Mouse (Mus musculus) lung, embryonic 14.5 days (tissue): ENCODE measurements around the gene Paxx. TPM values are rescaled to one million over a fixed set of nuclear protein-coding genes. Genes with fewer than 3 reads are reported as not detected.

Experiments used
- ATAC-seq: fragments of 200-750 bp; cut with Nextera tagmentation; 2 replicates; pipeline ENCODE4 v1.8.0; 2017; ENCODE audit warnings: mild to moderate bottlenecking, moderate TSS enrichment, moderate library complexity; ENCODE audit not compliant: insufficient read depth
- DNase-seq: peaks from one replicate; pipeline ENCODE4 v3.0.0-alpha.2; 2015
- H3K27ac ChIP-seq: fragments of 300-500 bp; sonication (generic); 2 replicates; pipeline ENCODE4 v1.5.1; 2014; ENCODE audit warnings: low read depth, mild to moderate bottlenecking, moderate library complexity
- H3K27me3 ChIP-seq: fragments of 300-500 bp; sonication (generic); 2 replicates; pipeline ENCODE4 v1.6.1; 2014; ENCODE audit warnings: low read length, control low read depth; ENCODE audit not compliant: insufficient read depth
- H3K36me3 ChIP-seq: fragments of 300-500 bp; sonication (generic); 2 replicates; pipeline ENCODE4 v1.6.1; 2014; ENCODE audit warnings: control low read depth; ENCODE audit not compliant: insufficient read depth
- H3K4me1 ChIP-seq: fragments of 300-500 bp; sonication (generic); 2 replicates; pipeline ENCODE4 v1.6.1; 2014; ENCODE audit warnings: antibody characterized with exemption, control low read depth; ENCODE audit not compliant: insufficient read depth
- H3K4me2 ChIP-seq: fragments of 300-500 bp; sonication (generic); 2 replicates; pipeline ENCODE4 v1.6.1; 2014; ENCODE audit warnings: mild to moderate bottlenecking
- H3K4me3 ChIP-seq: fragments of 300-500 bp; sonication (generic); 2 replicates; pipeline ENCODE4 v1.5.1; 2014; ENCODE audit warnings: low read depth, low read length
- H3K9ac ChIP-seq: fragments of 300-500 bp; sonication (generic); 2 replicates; pipeline ENCODE4 v1.6.1; 2014
- H3K9me3 ChIP-seq: fragments of 300-500 bp; sonication (generic); 2 replicates; pipeline ENCODE4 v1.6.1; 2016; ENCODE audit warnings: low read depth, low read length, control low read depth
- CTCF ChIP-seq: IDR thresholded peaks from 2 replicates; pipeline ENCODE4 v1.5.1; 2016; ENCODE audit warnings: antibody characterized with exemption, low read depth
- WGBS: fragments of 180-500 bp; shearing (Covaris S2); extraction: QIAGEN DNeasy Blood & Tissue Kit; methylation state at CpG from one replicate; pipeline ENCODE4 v1.1.7; 2014; 5-methylcytosine and 5-hydroxymethylcytosine counted together
- polyA plus RNA-seq: library from polyadenylated mRNA; unstranded; fragments of >200 nt; fragmentation: Nextera tagmentation; extraction: Ambion mirVana; gene quantifications from 2 replicates; pipeline ENCODE4 v1.2.1, GENCODE M21; 2014

Gene Paxx
- polyA plus RNA-seq, 1 experiment from 2014 or later, result 15.8 TPM

GRCm38 (mm10) chr2:25501593-25502486, 40.9 kb upstream of the Paxx start, which contains the start of gene C8g:
TSS of gene C8g (minus strand) at chr2:25501719.
- no peak for ATAC-seq
- no peaks in the 10 kb centered on the region for H3K27me3 ChIP-seq
- H3K9ac ChIP-seq, result peak within 1 kb of the TSS; percentile 96
- H3K4me1 ChIP-seq, result peaks cover 8% of the 10 kb centered on the region
- H3K9me3 ChIP-seq, result no peaks in the 10 kb centered on the region
- DNase-seq, result no peak
- H3K4me3 ChIP-seq, result peak within 1 kb of the TSS; percentile 85
- WGBS, result 68% methylated on average over 20 of the region's 20 CpGs
- H3K27ac ChIP-seq, result peak within 1 kb of the TSS; percentile 54; the same call in 1 of the 2 replicates
- H3K4me2 ChIP-seq, result peak within 1 kb of the TSS; percentile 87
- 0 out of 2 replicates have a peak, but pooled peaks have one; percentile 8 for TF ChIP-seq CTCF
- peaks cover 26% of the 10 kb centered on the region for H3K36me3 ChIP-seq

DNA sequence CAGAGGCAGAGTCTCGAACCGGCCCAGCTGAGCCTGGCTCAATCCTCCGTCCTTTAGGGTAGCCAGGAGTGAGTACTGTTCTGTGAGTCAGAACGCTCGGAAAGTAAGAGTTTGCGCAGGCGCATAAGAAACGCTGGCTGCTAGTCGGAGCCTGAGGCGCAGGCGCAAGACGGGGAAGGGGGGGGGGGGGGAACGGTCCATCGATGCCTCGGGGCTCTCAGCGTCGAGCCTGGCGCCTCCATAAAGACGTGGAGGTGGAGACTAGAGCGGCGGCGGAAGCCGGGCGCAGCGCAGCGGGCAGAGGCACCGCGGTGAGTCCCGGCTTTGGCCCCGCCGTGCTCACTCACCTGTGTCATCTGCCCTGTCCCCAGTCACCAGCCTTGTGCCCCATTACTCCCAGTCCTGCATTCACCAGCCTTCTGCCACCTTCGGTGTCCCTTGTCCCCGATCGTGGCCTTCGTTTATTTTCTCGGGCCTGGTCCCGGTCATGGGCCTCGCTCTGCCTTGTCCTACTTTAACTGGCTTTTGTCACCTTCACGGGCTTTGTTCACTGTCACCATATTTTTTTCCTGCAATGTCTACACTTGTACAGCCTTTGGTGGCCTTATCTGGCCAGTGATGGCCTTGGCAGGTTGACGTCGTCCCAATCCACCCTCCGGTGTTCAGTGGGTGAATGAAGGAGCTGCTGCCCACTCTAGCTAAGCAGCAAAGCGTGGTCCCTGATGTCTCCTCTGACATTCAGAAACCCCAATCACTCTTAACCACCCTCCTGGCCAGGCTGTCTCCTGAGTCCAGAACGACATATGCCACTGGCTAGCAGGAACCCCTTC, 39.9 kb upstream of the Paxx start, which contains the start of gene Fbxw5:
Fbxw5 (plus strand) TSS at position 175 of the 830 bp plus-strand sequence.
- peaks cover 8% of the 10 kb centered on the region for H3K4me1 ChIP-seq
- under 1% methylated on average over 40 of the region's 44 CpGs for WGBS
- no peak for TF ChIP-seq CTCF
- no peaks in the 10 kb centered on the region for H3K9me3 ChIP-seq
- ATAC-seq (peak; percentile 88), DNase-seq (peak; percentile 97)
- H3K9ac ChIP-seq, result peak within 1 kb of the TSS; percentile 96
- H3K27ac ChIP-seq, result peak within 1 kb of the TSS; percentile 58; the same call in 1 of the 2 replicates
- H3K4me2 ChIP-seq, result peak within 1 kb of the TSS; percentile 87
- no peaks in the 10 kb centered on the region for H3K27me3 ChIP-seq
- H3K4me3 ChIP-seq, result peak within 1 kb of the TSS; percentile 85
- H3K36me3 ChIP-seq, result peaks cover 26% of the 10 kb centered on the region

- peaks cover 8% of the 10 kb centered on the region for H3K4me1 ChIP-seq
- no peak for TF ChIP-seq CTCF
- no peaks in the 10 kb centered on the region for H3K9me3 ChIP-seq
- H3K4me2 ChIP-seq, result peak overlapping the region; percentile 87
- WGBS, result 68% methylated on average over 6 of the region's 6 CpGs
- peak overlapping the region; percentile 85 for H3K4me3 ChIP-seq
- H3K36me3 ChIP-seq, result peaks cover 22% of the 10 kb centered on the region
- peak overlapping the region; percentile 49 for H3K9ac ChIP-seq
- DNase-seq (peak; percentile 4), ATAC-seq (peak; percentile 37)
- H3K27me3 ChIP-seq, result no peaks in the 10 kb centered on the region
- H3K27ac ChIP-seq, result peak overlapping the region; percentile 58; the same call in 1 of the 2 replicates
Observed at GRCm38 (mm10) chr2:25500071-25500575, 39.2 kb upstream of the Paxx start.

DNA sequence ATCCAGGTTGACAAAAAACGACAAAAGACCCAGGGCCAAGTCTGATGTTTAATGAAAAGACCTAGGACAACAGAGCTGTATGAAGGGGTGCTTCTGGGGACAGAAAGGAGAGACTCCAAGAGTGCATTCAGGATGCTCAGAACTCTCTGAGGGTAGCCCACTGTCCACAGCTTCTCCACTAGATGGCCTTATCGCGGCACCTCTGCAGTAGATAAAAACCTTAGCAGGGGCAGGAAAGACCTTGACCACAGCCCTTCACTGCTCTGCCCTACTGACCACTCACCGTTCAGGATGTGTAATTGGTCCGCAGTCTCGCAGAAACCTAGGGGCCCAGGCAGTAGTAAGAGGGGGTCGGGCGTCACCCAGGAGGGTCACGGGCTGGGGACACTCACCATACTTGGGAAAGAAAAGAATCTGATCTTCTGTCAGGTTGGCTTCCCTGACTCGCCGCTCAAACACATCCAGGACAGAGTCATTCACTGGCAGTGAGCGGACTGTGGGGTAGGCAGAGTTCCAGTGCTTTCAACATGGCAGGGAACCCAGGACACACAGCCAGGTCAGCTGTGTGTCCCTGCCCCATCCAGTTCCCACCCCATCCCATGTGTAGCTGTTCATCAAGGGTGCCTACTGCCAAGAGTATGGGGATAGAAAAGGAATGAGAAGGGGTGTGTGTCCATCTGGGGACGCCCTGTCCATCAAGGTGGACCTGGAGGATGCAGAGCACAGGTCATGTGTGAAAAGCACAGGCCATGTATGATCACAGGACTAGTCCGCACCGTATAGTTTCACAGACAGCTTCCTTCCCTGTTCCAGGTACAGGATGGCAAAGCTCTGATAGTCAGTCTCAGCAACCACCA, 38.0 kb upstream of the Paxx start:
- DNase-seq (no peak), ATAC-seq (no peak)
- Histone ChIP-seq H3K4me1 (peaks cover 8% of the 10 kb centered on the region), H3K9ac (no peak overlapping the region), H3K4me3 (no peak overlapping the region), H3K27me3 (no peaks in the 10 kb centered on the region), H3K4me2 (no peak overlapping the region), H3K9me3 (no peaks in the 10 kb centered on the region), H3K36me3 (peaks cover 9% of the 10 kb centered on the region), H3K27ac (no peak overlapping the region)
- WGBS, result 64% methylated on average over 15 of the region's 15 CpGs
- no peak for TF ChIP-seq CTCF

DNA sequence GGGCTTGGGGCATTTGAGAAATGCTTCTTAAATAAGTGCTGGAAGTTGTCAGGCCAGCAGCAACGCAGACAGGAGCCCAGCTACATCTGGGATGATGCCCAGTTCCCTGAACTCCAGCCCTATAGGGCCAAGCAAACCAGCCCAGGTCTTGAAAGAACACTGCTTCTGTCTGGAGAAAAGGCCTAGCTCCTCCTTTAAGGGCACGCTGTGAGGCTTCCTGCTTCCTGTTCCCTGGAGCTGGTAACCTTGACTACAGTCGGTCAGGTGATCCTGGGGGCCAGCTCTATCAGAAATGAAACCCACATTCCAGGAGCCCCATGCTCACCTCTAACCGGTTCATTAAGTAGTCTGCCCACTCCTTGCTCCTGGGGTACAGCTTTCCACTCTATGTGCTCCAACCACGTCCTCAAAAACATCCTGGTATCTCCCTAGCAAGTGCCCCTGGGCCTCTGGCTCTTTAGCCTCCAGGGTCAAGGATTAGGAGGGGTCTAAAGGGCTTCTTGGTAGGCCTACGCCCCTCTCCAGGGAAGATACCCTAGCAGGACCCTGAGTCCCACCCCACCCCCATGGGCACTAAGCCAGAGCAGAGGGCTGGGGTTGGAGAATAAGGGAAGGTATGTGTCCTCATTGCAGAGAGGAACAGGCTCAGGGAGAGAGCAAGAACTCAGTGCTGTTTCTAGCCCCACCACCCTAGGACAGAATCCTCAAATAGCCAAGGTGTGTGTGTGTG, 37.1 kb upstream of the Paxx start:
- 0 out of 2 replicates have a peak overlapping the region, but pooled peaks have one; percentile 10 for H3K27ac ChIP-seq
- 44% methylated on average over 6 of the region's 6 CpGs for WGBS
- ATAC-seq, result no peak

More for the DNA sequence above, 37.1 kb upstream of the Paxx start:
- H3K9ac ChIP-seq, result no peak overlapping the region
- no peaks in the 10 kb centered on the region for H3K9me3 ChIP-seq
- H3K27me3 ChIP-seq, result no peaks in the 10 kb centered on the region
- H3K4me1 ChIP-seq, result peaks cover 8% of the 10 kb centered on the region
- no peak overlapping the region for H3K4me2 ChIP-seq
- 0 out of 2 replicates have a peak, but pooled peaks cover 1% of the 10 kb centered on the region for H3K36me3 ChIP-seq
- TF ChIP-seq CTCF, result no peak
- no peak for DNase-seq
- H3K4me3 ChIP-seq, result no peak overlapping the region
